Mouse (Mus musculus) kidney, adult 9 months (tissue): ENCODE results near the gene Hs2st1.
A peak's percentile ranks its signal among the peaks of the same experiment; 100 is the strongest.

ENCODE experiments used
- DNase-seq: peaks from one replicate; pipeline ENCODE4 v3.0.0; 2022

Hs2st1 gene

GRCm38 (mm10) chr3:144584789-144585553, 15.0 kb upstream of the Hs2st1 start:
- DNase-seq = no peak

GRCm38 (mm10) chr3:144583789-144584188, 13.8 kb upstream of the Hs2st1 start:
- no peak for DNase-seq

DNA sequence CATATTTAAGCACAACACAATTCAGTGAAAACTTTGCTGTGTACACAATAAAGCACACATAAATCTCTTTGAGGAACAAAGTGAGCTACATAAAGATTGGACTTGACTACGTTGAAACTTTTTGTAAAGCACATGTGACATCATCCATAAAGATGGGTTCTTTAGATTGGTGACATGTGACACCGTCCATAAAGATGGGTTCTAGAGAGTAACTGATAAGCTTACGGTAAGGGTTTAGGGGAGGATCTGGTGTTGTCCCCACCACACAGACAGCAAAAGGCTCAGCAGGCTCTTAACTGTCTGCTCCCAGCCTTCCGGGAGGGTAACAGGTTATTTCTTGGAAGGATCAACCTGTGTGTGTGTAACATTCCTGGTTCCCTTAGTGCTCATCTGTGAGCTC, 12.3 kb upstream of the Hs2st1 start:
- DNase-seq = no peak

DNA sequence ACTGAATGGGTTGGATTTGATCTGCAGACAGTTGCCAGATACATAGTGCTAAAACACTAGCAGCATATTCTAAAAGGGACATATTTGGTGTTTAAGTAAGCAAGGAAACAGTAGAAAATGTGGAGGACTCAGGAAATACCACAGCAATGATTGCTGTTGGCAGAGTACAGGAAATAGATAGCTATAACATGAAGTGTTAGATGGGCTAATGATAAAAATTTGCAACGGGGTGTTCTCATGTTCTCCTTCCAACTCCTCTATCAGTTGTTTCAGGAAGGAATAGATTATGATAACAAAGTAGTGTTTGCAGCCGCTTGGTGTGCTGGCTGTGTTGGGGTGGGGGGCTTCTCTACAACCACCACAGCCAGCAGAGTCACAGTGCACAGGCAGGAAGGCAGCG, 11.9 kb upstream of the Hs2st1 start:
- DNase-seq = no peak

DNA sequence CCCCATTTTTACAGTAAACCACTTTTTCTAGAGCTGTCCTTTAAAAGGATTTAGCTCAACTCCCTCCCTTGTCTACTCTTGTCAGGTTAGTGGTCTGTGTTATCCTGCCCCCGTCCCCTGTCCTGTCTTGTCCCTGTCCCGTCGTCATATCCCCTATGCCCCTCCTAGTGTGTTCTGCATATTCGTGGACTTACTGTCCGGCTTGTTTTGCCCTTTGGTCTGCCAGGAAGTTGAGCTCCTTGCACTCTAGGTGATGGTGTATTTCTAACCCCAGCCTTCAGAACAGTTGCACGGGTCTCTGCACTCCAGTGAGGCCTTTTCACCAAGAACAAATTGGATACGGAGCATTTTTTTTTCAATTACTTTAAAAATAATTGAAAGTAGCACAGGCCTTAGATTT, 10.3 kb upstream of the Hs2st1 start:
- DNase-seq = peak; percentile 31

DNA sequence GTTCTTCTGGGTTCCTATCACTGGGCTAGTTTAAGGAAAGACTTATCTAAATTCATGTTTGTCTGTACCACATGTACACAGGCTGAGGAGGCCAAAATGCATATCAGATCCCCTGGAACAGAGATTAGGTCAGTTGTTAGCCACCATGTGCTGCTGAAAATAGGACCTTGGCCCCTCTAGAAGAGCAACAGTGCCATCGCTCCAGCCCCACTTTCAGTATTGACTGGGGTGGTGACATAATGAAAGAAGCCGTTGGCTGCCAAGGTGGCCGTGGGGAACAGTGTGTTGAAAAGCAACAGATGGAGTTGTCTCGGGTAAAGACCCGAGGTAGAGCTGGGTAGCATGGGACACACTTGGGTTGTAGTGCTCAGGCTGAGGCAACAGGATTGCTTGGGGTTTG, 9.8 kb upstream of the Hs2st1 start:
- no peak for DNase-seq

DNA sequence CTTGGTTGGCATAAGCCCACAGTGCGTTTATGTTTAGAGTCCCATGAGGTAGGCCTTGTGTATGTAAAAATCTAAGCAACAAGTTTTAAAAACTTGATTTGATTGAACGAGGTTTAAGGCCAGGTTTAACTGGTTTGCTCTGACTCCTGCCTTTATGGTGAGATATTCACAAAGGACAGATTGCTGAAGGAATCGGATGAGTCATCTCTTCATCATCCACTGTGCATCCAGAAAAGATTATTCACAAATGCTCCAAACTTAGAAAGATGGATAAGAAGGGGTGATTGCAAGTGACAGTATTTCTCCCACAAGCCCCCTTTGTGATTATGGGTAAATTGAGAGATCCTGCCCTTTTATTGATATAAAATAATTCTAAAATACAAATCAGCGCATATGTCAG, 8.9 kb upstream of the Hs2st1 start:
- no peak for DNase-seq

GRCm38 (mm10) chr3:144577366-144578340, 7.7 kb upstream of the Hs2st1 start:
- DNase-seq = no peak

GRCm38 (mm10) chr3:144574256-144574655, 4.3 kb upstream of the Hs2st1 start:
- DNase-seq = no peak

DNA sequence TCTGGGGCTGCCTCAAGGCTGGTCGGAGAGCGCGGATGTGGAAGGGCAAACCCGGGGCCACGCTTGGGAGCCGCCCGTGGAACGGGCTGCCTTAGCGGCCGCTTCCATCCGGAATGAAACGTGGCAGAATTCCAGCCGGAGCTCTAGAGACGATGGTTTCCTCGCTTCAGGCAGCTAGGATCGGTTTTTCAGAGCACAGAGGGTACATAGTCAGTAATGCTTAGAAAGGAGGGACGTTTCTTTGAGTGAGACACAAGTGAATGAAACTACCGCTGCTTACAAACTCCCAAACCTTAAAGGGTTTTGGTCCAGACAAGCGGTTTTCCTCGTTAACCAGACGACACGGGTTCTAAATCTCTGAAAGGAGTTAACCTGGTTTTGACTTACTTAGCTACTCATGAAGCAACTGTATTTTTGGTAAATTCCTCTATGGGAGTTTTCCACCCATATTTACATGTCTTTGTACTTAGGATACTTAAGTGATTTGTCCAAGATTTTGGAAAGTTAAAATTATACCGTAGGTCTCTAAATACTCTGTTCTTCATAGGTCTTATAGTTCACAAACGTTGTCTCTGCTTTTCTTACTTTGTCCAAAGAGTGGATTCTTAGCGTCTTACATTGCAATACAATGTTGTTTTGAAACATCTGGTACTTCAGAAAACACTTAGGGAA, 971 bp upstream of the Hs2st1 start:
- DNase-seq = no peak

GRCm38 (mm10) chr3:144569401-144569971, 495 bp downstream of the Hs2st1 start:
- peak; percentile 49 for DNase-seq

DNA sequence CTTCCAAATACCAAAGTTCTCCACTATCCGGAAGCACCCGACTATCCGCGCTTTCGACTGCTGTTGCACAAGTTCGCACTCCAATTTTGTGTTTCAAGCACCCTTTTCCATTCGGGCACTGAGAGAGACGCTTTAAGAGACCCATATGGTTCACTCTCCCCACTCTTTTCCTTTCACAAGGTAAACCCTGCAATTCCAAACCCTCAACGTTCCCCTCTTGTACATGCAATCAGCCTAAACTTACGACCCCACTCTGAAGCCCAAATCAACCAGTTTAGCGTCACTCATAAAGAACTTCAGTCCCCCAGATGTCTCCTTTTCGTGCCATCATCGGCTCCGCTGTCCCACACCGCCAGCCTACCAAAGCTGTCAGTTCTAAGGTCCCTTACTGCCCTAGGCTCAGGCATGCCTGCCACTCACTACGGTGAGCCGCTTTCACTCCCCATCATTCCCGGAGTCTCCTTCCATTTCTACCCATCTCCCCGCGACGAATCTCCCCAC, 1.1 kb downstream of the Hs2st1 start:
- DNase-seq = peak; percentile 27

GRCm38 (mm10) chr3:144565212-144565611, 4.8 kb downstream of the Hs2st1 start:
- DNase-seq = no peak

- no peak for DNase-seq
Measured at GRCm38 (mm10) chr3:144563916-144564315, 6.1 kb downstream of the Hs2st1 start.

- DNase-seq = no peak
Measured at GRCm38 (mm10) chr3:144561511-144562250, 8.3 kb downstream of the Hs2st1 start.

DNA sequence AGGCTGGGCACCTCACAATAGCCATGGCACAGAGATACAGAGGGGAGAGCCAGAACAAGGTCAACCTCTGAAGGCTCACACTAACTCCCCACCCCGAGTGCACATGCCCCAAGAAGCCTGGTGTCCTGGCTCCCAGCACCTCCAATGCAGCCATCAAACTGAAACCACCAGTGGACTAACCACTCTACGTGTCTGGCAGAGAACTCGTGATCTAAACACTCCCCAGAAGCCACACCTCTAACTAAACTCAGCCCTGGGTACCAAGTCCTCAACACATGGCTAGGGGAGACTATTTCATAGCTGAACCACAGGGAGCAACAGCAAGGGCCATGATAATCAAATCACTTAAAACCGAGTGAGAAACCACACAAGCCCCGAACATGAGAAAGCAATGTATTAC, 11.7 kb downstream of the Hs2st1 start:
- peak; percentile 25 for DNase-seq

GRCm38 (mm10) chr3:144556625-144557324, 13.2 kb downstream of the Hs2st1 start:
- peak; percentile 44 for DNase-seq

- no peak for DNase-seq
Measured at GRCm38 (mm10) chr3:144555144-144555543, 14.8 kb downstream of the Hs2st1 start.

DNA sequence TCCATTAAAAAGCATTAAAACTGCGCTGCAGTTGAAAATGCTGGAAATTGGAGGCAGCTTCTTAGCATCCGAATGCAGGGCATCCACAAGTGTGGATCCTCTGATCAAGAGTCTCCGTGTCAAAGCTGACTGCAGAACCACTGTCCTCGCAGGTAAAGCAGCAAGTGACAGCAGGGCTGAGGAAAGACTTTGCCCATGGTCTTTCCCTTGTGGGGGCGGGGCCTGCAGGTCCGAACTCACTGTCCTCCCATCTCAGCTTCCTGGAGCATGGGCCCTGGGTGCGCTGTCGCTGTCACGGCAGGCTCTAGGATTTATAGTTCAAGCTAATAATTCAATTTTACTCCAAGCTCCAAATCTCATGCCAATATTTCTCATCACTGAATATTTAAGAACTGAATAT, 15.5 kb downstream of the Hs2st1 start:
- DNase-seq = peak; percentile 23

- DNase-seq = peak; percentile 34
Measured at GRCm38 (mm10) chr3:144553942-144554341, 16.0 kb downstream of the Hs2st1 start.

- no peak for DNase-seq
Measured at GRCm38 (mm10) chr3:144551416-144551815, 18.6 kb downstream of the Hs2st1 start.
